Mouse (Mus musculus) frontal cortex, adult 2 months (tissue): ENCODE data around the gene Vmn1r7. TPM values are rescaled to one million over a fixed set of nuclear protein-coding genes. Genes with fewer than 3 reads are reported as not detected.
"Not testable (repeated sequence)": the region's sequence is repeated elsewhere in the genome, so short reads cannot be mapped to it uniquely, and the experiment has no call there.

Source experiments
- DNase-seq, 2 experiments: peaks; one replicate each; pipeline ENCODE4 v3.0.0; 2022; ENCODE audit warnings: low spot score in 1 of 2; ENCODE audit errors: extremely low spot score in 1 of 2
- polyA plus RNA-seq: library from polyadenylated mRNA; depleted of rRNA; stranded (reverse); fragments of >200 nt; gene quantifications from 2 replicates; pipeline ENCODE4 v1.2.3, GENCODE M21; 2012; rRNA removed

The Vmn1r7 gene
- polyA plus RNA-seq = not detected in 2 replicates

- not testable (repeated sequence) for DNase-seq
Observed at GRCm38 (mm10) chr6:57025224-57025623, at the start of gene Vmn1r7. Gene Vmn1r7, minus strand, starts transcription at chr6:57025324.

GRCm38 (mm10) chr6:57066487-57066886 lies 41.4 kb upstream of the Vmn1r7 start, which contains the start of gene Vmn1r9:
Gene Vmn1r9, plus strand, starts transcription at chr6:57066787.
- DNase-seq = no peak

GRCm38 (mm10) chr6:57063730-57064129 lies 38.6 kb upstream of the Vmn1r7 start:
- DNase-seq = no peak

GRCm38 (mm10) chr6:57034674-57035073 lies 9.6 kb upstream of the Vmn1r7 start:
- no peak for DNase-seq

- no peak for DNase-seq
Observed at GRCm38 (mm10) chr6:57031984-57032383, 6.9 kb upstream of the Vmn1r7 start, which contains the start of gene Vmn1r8. Gene Vmn1r8, plus strand, starts transcription at chr6:57032284.

- no peak for DNase-seq
Observed at GRCm38 (mm10) chr6:56996943-56997342, 28.2 kb downstream of the Vmn1r7 start, which contains the start of gene Vmn1r6. Gene Vmn1r6, plus strand, starts transcription at chr6:56997243.

Other genes starting within 250 kb of the Vmn1r7 start
- 30.2 and 31.8 TPM in 2 replicates for gene Kbtbd2, start 227.5 kb downstream of the Vmn1r7 start, polyA plus RNA-seq
- gene Fkbp9, start 193.3 kb downstream of the Vmn1r7 start, polyA plus RNA-seq = 29.6 and 31.0 TPM in 2 replicates
- 44.5 and 52.0 TPM in 2 replicates for gene Nt5c3, start 101.4 kb downstream of the Vmn1r7 start, polyA plus RNA-seq
- gene Vmn1r4, start 101.3 kb downstream of the Vmn1r7 start, polyA plus RNA-seq = 0.28 and 0.34 TPM in 2 replicates
- not detected in 2 replicates for gene Vmn1r5, start 55.1 kb downstream of the Vmn1r7 start, polyA plus RNA-seq
- gene Vmn1r6, start 28.1 kb downstream of the Vmn1r7 start, polyA plus RNA-seq = not detected in 2 replicates
- gene Vmn1r8, start 7.0 kb upstream of the Vmn1r7 start, polyA plus RNA-seq = not detected in 2 replicates
- gene Vmn1r9, start 41.5 kb upstream of the Vmn1r7 start, polyA plus RNA-seq = not detected in 2 replicates
- gene Vmn1r10, start 84.1 kb upstream of the Vmn1r7 start, polyA plus RNA-seq = not detected in 2 replicates
- not detected in 2 replicates for gene Vmn1r11, start 108.1 kb upstream of the Vmn1r7 start, polyA plus RNA-seq
- gene Vmn1r12, start 131.6 kb upstream of the Vmn1r7 start, polyA plus RNA-seq = not detected in 2 replicates
- gene Vmn1r13, start 178.0 kb upstream of the Vmn1r7 start, polyA plus RNA-seq = not detected in 2 replicates
- gene Vmn1r14, start 206.4 kb upstream of the Vmn1r7 start, polyA plus RNA-seq = not detected in 2 replicates
- gene Vmn1r15, start 232.6 kb upstream of the Vmn1r7 start, polyA plus RNA-seq = not detected in 2 replicates